Mouse (Mus musculus): ENCODE data around the gene Rimkla.

Rimkla gene

DNA sequence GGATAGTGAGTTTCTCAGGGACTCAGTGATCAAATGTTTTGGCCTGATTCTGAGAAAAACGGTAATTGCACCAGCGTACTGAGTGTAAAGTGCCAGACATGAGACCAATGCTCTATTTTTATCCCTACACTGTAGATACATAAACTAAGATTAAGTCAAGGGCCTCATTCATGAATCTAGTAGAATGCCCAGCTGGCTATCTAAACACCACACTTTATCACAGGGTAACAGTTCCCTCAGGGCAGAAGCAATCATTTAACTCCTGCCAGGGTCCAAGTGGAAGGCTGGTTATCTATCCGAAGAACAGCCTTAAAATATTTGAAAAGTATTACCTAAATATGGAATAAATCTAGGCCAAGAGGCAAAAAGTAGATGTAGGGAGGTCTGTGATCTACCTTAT lies 74.5 kb downstream of the Rimkla start:
- in situ Hi-C loops (cut with MboI, MseI): no loop called here

DNA sequence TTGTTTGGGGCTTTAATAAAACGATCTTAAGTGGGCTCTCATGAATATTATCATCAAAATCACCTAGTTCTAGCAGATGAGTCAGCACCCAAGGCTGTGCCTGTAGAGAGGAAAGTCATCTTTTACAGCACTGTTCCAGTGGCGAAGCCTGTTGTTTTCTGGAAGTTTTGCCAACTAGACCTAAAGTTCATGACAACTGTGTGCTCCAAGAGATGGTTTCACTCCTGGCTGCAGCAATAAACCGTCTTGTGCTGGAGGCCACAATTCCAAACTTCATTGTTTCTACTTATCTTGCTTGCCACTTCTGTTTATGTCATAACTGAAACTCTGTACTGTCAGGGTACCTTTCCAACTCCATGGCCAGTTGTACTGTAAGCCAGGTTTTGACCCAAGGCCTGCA lies 75.2 kb downstream of the Rimkla start:
- in situ Hi-C loops (cut with MboI, MseI): no loop called here
